Mouse (Mus musculus) bone marrow, adult 2 months (tissue): ENCODE data around the gene 4933406M09Rik. TPM values are rescaled to one million over a fixed set of nuclear protein-coding genes. Genes with fewer than 3 reads are reported as not detected.
A peak's percentile ranks its signal among the peaks of the same experiment; 100 is the strongest.

ENCODE experiments used
- H3K27ac ChIP-seq: fragments of 200-500 bp; 2 replicates; pipeline ENCODE4 v1.5.1; 2012; ENCODE audit warnings: low read depth, mild to moderate bottlenecking, control low read depth, inconsistent platforms, low read length; ENCODE audit not compliant: control insufficient read depth, poor library complexity, insufficient read depth
- H3K4me1 ChIP-seq: fragments of 200-500 bp; 2 replicates; pipeline ENCODE4 v1.6.1; 2011; ENCODE audit warnings: low read length; ENCODE audit not compliant: control insufficient read depth, insufficient read depth
- H3K4me3 ChIP-seq: fragments of 200-500 bp; replicated peaks from 2 replicates; pipeline ENCODE3; 2011; ENCODE audit warnings: mild to moderate bottlenecking, low read depth, low read length, control low read depth; ENCODE audit not compliant: control insufficient read depth
- CTCF ChIP-seq: fragments of 200-500 bp; IDR thresholded peaks from 2 replicates; pipeline ENCODE4 v1.5.1; 2011; ENCODE audit warnings: low read length, control low read depth; ENCODE audit not compliant: control insufficient read depth, insufficient read depth
- POLR2A ChIP-seq: fragments of 200-500 bp; IDR thresholded peaks from 2 replicates; pipeline ENCODE4 v1.6.1; 2011; ENCODE audit warnings: low read depth, mild to moderate bottlenecking, control low read depth, low read length, borderline replicate concordance; ENCODE audit not compliant: control insufficient read depth
- WGBS: fragments of 180-500 bp; shearing (Covaris S2); methylation state at CpG from one replicate; pipeline ENCODE4 v1.1.7; 2018; 5-methylcytosine and 5-hydroxymethylcytosine counted together
- polyA plus RNA-seq: library from polyadenylated mRNA; stranded (reverse); fragments of >200 nt; gene quantifications from 2 replicates; pipeline ENCODE4 v1.2.4, GENCODE M21; 2011; ENCODE audit warnings: low replicate concordance; ENCODE audit not compliant: missing spikeins, insufficient read depth, insufficient read length

4933406M09Rik gene
- polyA plus RNA-seq, 1 experiment: not detected

GRCm38 (mm10) chr1:134433473-134433872 is 47.7 kb downstream of the 4933406M09Rik start:
- no peaks in the 10 kb centered on the region for H3K4me1 ChIP-seq
- WGBS: 82% methylated on average over 4 of the region's 4 CpGs
- no peak overlapping the region for H3K4me3 ChIP-seq
- TF ChIP-seq POLR2A (no peak), CTCF (no peak)
- no peak overlapping the region for H3K27ac ChIP-seq

- 27% methylated on average over 4 of the region's 4 CpGs for WGBS
- no peak overlapping the region for H3K27ac ChIP-seq
- no peak overlapping the region for H3K4me3 ChIP-seq
- H3K4me1 ChIP-seq: no peaks in the 10 kb centered on the region
- TF ChIP-seq CTCF: peak; percentile 47; the same call in 1 of the 2 replicates
- no peak for TF ChIP-seq POLR2A
Observed at GRCm38 (mm10) chr1:134435414-134435813, 49.7 kb downstream of the 4933406M09Rik start.

GRCm38 (mm10) chr1:134440437-134440836 is 54.7 kb downstream of the 4933406M09Rik start:
- H3K27ac ChIP-seq: no peak overlapping the region
- TF ChIP-seq CTCF (no peak), POLR2A (no peak)
- 76% methylated on average over 6 of the region's 6 CpGs for WGBS
- H3K4me3 ChIP-seq: no peak overlapping the region
- no peaks in the 10 kb centered on the region; the same call in 1 of the 2 replicates for H3K4me1 ChIP-seq

Other genes starting within 250 kb of the 4933406M09Rik start
- 37.4 and 135 TPM in 2 replicates for gene Chil1, start 203.8 kb upstream of the 4933406M09Rik start, polyA plus RNA-seq
- not detected in 2 replicates for gene Mybph, start 192.5 kb upstream of the 4933406M09Rik start, polyA plus RNA-seq
- not detected in 2 replicates for gene Adora1, start 150.5 kb upstream of the 4933406M09Rik start, polyA plus RNA-seq
- gene Myog, start 96.0 kb upstream of the 4933406M09Rik start, polyA plus RNA-seq: not detected in 2 replicates
- 3.3 and 9.3 TPM in 2 replicates for gene Ppfia4, start 53.0 kb upstream of the 4933406M09Rik start, polyA plus RNA-seq
- gene Tmem183a, start 24.0 kb upstream of the 4933406M09Rik start, polyA plus RNA-seq: 33.0 and 45.7 TPM in 2 replicates
- gene Cyb5r1, start 19.6 kb downstream of the 4933406M09Rik start, polyA plus RNA-seq: 17.6 and 40.8 TPM in 2 replicates
- gene Adipor1, start 29.4 kb downstream of the 4933406M09Rik start, polyA plus RNA-seq: 98.9 and 107 TPM in 2 replicates
- gene Klhl12, start 69.6 kb downstream of the 4933406M09Rik start, polyA plus RNA-seq: 24.1 and 38.0 TPM in 2 replicates
- gene Rabif, start 108.7 kb downstream of the 4933406M09Rik start, polyA plus RNA-seq: 10.0 and 10.9 TPM in 2 replicates
- gene Mgat4e, start 163.7 kb downstream of the 4933406M09Rik start, polyA plus RNA-seq: not detected in 2 replicates
- gene Kdm5b, start 174.2 kb downstream of the 4933406M09Rik start, polyA plus RNA-seq: 7.2 and 20.4 TPM in 2 replicates